Mouse (Mus musculus) layer of hippocampus, adult 8-10 months (tissue): ENCODE measurements around the gene Gtf2f2. TPM values are rescaled to one million over a fixed set of nuclear protein-coding genes. Genes with fewer than 3 reads are reported as not detected.

Experiments
- DNase-seq, 2 experiments: peaks; one replicate each; pipeline ENCODE4 v3.0.0; 2022; ENCODE audit warnings: low spot score in 2 of 2
- total RNA-seq, 4 experiments: library from RNA; stranded (reverse); gene quantifications; 2 replicates each; pipeline ENCODE4 v1.2.4; 2022

The Gtf2f2 gene
- total RNA-seq, 4 experiments from 2014 or later, result 16.4 to 22.7 (median 18.5) TPM

DNA sequence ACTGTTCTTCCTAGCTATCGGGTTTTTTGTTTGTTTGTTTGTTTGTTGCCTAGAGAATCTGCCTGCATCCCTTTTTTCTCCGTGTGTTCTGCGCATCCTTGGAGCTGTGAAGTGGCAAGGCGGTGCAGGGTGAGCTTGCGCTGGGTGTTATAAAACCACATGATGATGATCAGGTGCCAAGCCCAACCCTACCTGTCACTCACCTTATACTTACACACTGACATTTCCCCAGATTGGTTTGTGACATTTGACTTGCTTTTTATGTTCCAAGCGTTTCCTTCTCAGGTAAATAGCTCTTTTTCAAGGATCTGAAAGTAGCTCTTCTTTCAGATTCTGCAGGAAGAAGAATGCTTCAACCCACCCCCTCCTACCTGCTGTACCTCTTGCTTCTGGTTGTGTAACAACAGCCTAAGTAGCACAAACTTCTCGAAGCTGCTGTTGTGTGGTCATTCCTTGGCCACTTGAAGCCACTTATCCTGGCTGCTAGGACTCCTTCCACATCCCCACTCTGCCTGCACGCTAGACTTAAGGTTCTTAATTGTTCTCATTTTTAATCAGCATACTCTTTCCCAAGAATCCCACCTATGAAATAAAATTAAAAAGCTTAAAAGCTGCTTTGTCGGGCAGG lies 143.8 kb downstream of the Gtf2f2 start:
- DNase-seq, result no peak

GRCm38 (mm10) chr14:75863549-75864409 lies 146.9 kb downstream of the Gtf2f2 start:
- DNase-seq, result no peak

DNA sequence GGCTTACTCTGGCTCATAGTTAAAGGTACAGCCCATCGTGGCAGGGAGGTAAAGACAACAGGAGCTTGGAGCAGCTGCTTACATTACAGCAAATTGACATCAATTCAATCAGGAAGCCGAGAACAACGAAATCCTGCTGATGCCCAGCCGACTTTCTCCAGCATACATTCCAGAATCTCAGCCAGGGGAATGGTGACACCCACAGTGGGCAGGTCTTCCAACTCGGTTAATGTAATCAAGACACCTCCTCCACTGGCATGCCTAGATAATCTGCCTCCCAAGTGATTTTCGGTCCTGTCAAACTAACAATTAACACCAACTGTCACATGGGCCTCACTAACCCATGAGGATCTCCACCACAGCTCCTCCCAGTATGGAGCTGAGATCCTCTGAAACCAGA lies 148.0 kb downstream of the Gtf2f2 start:
- DNase-seq, result no peak

DNA sequence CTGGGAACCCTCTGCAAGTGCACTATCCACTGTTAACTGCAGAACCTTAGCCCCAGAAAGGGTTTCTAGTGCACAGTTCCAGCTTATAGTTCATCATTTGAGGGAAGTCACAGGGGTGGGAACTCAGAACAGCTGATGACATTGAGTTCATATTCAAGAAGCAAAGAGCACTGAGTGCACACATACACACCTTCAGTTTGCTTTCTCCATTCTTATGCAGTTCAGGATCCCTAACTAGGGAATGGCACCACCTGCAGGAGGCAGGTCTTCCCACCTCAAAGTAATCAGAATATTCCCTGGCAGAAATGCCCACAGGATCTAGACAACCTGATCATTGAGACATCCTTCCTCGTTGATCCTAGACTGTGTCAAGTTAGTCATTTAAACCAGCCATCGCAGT lies 151.0 kb downstream of the Gtf2f2 start:
- no peak for DNase-seq

DNA sequence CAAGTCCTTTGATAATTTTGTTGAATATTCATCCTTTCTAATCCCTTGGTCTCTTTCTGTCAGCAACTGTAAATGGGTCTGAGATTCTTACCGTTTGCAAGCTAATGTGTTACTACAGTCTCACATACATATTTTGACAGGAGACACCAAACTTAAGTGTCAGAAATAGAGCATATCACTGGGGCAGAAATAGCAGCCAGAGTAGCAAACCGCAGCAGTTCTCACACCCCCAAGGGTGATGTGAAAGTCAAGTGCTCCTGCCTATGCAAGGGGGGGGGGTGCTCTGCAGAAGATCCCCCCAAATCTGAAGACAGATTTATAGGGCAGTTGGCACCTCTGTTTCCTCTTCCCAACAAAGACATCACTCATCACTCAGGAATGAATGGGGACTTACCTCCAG lies 152.5 kb downstream of the Gtf2f2 start:
- DNase-seq, result no peak

DNA sequence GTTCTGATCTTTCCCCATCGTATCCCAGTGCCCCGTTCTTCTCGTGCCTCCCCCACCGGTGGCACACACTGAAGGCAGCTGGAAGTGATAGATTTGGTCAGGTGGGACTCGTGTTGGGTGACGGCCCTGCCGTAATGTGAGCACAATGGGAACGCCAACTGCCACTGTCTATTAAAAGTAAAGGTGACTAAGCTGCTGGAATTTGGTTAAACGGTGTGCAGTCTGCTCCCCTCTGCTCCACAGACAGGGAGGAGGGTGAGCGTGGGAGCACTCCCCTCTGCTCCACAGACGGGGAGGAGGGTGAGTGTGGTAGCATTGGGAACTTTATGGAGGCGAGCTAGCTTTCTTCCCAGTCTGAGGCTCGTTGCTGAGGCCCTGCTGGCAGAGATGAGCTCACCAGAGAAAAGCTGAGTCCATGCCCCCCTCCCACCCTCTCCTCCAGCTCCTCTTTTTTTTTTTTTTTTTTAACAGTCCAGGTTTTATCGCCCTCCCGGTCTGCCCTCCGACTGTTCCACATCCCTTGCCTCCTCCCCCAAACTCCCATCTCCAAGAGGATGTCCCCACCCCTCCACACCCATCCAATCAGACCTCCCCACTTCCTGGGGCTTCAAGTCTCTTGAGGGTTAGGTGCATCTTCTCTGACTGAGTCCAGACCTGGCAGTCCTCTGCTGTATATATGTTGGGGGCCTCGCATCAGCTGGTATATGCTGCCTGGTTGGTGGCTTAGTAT lies 155.2 kb downstream of the Gtf2f2 start:
- DNase-seq, result peak in 1 of 2 experiments; percentile 63

DNA sequence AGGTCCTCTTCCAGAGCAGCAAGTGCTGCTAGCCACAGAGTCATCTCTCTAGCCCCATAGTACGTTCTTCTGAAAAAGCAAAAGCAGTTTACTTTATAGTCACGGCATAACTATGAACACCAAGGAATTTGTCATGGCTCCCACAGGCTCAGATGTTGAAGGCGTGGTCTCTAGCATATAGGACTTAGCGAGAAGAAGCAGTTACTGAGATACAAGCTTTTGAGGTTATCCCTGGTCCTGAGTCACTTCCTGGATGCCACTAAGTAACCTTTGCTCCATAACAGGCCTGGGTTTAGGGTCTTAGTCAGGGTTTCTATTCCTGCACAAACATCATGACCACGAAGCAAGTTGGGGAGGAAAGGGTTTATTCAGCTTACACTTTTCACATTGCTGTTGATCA lies 158.6 kb downstream of the Gtf2f2 start:
- no peak for DNase-seq

- DNase-seq, result no peak
These were observed 159.8 kb downstream of the Gtf2f2 start for GRCm38 (mm10) chr14:75850819-75851218.

GRCm38 (mm10) chr14:75849842-75850568 lies 160.7 kb downstream of the Gtf2f2 start:
- no peak for DNase-seq

GRCm38 (mm10) chr14:75849236-75849635 lies 161.4 kb downstream of the Gtf2f2 start:
- DNase-seq, result no peak

DNA sequence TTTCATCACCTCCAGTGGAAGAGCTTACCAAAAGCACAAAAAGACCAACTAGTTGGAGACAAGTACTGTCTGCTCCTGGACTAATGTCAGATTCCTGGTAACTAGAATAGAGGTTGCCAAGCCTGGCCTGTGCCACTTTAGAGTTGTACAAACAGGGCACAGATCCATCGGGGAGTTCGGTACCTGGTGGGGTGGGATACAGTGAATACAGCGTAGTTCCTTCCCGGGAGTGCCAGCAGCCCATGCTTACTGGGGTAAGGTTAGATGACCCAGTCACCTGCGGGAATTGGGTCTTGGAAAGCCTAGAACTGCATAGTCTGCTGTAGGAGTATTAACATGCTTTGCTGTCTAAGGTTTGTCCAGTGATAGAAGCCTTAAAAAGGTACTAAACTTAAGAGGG lies 162.2 kb downstream of the Gtf2f2 start:
- DNase-seq, result no peak

DNA sequence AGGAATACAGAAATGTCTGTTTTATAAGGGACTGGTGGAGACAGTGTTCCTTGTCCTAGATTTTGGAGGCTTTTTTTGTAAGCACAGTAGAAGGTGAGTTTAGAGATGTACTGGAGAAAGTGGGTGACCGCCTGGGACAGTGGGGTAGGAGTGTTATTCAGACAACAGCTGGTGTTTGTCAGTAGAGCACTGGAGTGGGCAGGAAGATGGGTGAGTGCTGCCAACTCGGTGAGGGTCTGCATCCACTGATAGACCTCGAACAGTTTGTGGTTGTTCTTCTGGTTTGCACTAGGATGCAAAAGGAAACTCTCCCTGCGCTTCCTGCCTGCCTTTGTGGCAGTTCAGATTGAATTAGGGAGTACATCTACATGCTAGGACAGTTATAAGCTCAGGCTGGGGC lies 163.0 kb downstream of the Gtf2f2 start:
- no peak for DNase-seq

Other genes with a start within 250 kb of the Gtf2f2 start
- gene Slc25a30, start 223.8 kb downstream of the Gtf2f2 start, total RNA-seq, result 10 to 100 TPM; 13.0 to 15.3 (median 14.3) TPM
- gene Tpt1, start 165.8 kb downstream of the Gtf2f2 start, total RNA-seq, result 1,000 to 10,000 TPM in 2 of 4 experiments, 100 to 1,000 TPM in 2; 898 to 1,122 (median 1,004) TPM
- 10 to 100 TPM; 43.2 to 58.2 (median 50.4) TPM for gene Kctd4, start 55.9 kb downstream of the Gtf2f2 start, total RNA-seq
- gene Gpalpp1, start 99.9 kb upstream of the Gtf2f2 start, total RNA-seq, result 10 to 100 TPM; 23.9 to 26.0 (median 24.8) TPM
- 1 to 10 TPM; 8.3 to 9.4 (median 8.8) TPM for gene Nufip1, start 100.0 kb upstream of the Gtf2f2 start, total RNA-seq